Mouse (Mus musculus): ENCODE data around the gene Gucy2g. TPM values are rescaled to one million over a fixed set of nuclear protein-coding genes. Genes with fewer than 3 reads are reported as not detected.

Gucy2g gene
- total RNA-seq, 1 experiment: 0.09 TPM

DNA sequence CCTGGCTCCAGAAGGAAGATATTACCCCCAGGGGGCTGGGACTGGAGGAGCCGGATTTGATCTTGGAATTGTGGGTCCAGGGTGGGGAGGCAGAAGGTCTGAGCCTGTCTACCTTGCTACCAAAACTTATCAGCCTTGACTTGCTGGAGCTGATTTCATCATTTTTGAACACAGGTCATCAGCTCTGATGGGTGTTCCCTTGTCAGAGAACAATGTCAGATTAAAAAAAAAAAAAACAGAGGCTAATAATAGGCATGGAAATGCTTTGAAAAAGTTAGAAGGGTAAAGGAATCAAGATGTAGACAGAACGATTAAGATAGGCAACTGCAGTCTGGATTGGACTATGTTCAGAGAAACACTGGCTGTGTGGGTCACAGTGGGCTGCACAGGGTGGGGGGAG, 49.4 kb downstream of the Gucy2g start:
- H3K27ac ChIP-seq (ENCODE audit: insufficient read depth, low read depth, low read length, poor library complexity, severe bottlenecking): no peak overlapping the region
- in situ Hi-C loops (cut with MboI; ENCODE audit: low sequenced_read_pairs in 2 of 2, unreplicated experiment in 2 of 2): loop anchor here in 1 of 2 experiments (10.0 kb wide), 1 partner anchor 127 kb away; no protein-coding TSS in a partner anchor
- no peak for DNase-seq (ENCODE audit: low read depth, low spot score)
- H3K9me3 ChIP-seq (ENCODE audit: control insufficient read depth, insufficient read depth, low read depth, low read length): no peaks in the 10 kb centered on the region
- no peak overlapping the region for H3K9ac ChIP-seq (ENCODE audit: insufficient read depth, low read depth, low read length, poor library complexity, severe bottlenecking)
- TF ChIP-seq MAFK (IDR thresholded peaks at IDR 0.05; ENCODE audit: insufficient read depth, low read depth, low read length): no peak
- H3K36me3 ChIP-seq (ENCODE audit: control insufficient read depth, insufficient read depth, low read length, poor library complexity, severe bottlenecking): no peaks in the 10 kb centered on the region
- no peak overlapping the region for H3K4me3 ChIP-seq (ENCODE audit: insufficient read depth in 1 of 2, low read depth in 1 of 2, low read length in 2 of 2, poor library complexity in 1 of 2, severe bottlenecking in 1 of 2)
- no peaks in the 10 kb centered on the region for H3K4me1 ChIP-seq (ENCODE audit: control insufficient read depth in 2 of 2, insufficient read depth in 2 of 2, low read length in 2 of 2, poor library complexity in 1 of 2)

DNA sequence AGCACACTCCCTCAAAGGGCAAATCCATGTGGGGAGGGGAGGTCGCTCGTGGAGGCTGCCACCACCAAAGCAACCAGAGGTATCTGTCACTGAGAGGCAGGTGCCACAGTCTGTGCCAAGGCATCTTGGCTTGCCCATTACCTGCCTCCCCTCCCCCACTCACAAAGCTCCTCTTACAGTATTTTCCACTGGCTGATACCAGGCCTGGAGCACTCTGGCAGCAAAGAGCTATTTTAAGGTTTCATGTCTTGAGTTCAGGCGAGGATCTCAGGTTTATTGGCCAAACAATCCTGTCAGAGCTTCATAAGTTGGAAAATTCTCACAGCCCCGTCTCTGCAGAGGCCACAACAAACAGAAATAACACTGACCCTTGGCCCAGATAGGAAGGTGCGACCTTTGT, 51.0 kb downstream of the Gucy2g start:
- Histone ChIP-seq H3K4me1 (ENCODE audit: control insufficient read depth in 2 of 2, insufficient read depth in 2 of 2, low read length in 2 of 2, poor library complexity in 1 of 2) (no peaks in the 10 kb centered on the region), H3K27ac (ENCODE audit: insufficient read depth, low read depth, low read length, poor library complexity, severe bottlenecking) (no peak overlapping the region), H3K4me3 (ENCODE audit: insufficient read depth in 1 of 2, low read depth in 1 of 2, low read length in 2 of 2, poor library complexity in 1 of 2, severe bottlenecking in 1 of 2) (no peak overlapping the region), H3K36me3 (ENCODE audit: control insufficient read depth, insufficient read depth, low read length, poor library complexity, severe bottlenecking) (no peaks in the 10 kb centered on the region), H3K9ac (ENCODE audit: insufficient read depth, low read depth, low read length, poor library complexity, severe bottlenecking) (no peak overlapping the region), H3K9me3 (ENCODE audit: control insufficient read depth, insufficient read depth, low read depth, low read length) (no peaks in the 10 kb centered on the region)
- no peak for DNase-seq (ENCODE audit: low read depth, low spot score)
- TF ChIP-seq MAFK (IDR thresholded peaks at IDR 0.05; ENCODE audit: insufficient read depth, low read depth, low read length) (no peak), ZC3H11A (IDR thresholded peaks at IDR 0.05; ENCODE audit: borderline replicate concordance, low read depth, low read length) (no peak)
- in situ Hi-C loops (cut with MboI; ENCODE audit: low sequenced_read_pairs in 2 of 2, unreplicated experiment in 2 of 2): loop anchor here in 1 of 2 experiments (10.0 kb wide), 1 partner anchor 125 kb away; no protein-coding TSS in a partner anchor

DNA sequence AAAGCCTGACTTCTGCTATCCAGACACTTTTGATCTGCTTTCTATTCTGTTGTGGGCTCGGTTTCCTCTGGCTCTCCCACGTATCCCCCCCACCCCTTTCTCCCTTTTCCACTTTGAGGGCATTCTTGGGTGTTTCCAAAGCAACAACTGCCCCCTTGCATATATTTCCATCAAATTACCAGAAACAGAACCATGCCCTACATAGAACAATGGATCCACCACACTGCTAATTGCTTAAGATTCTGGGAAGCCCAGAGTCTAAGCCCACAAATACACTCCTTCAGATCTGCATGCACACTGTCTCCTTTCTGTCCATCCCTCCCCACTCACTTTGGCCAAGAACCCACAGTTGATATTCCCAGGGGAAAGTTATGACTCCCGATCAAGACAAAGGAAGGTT, 55.4 kb downstream of the Gucy2g start:
- Histone ChIP-seq H3K27ac (ENCODE audit: insufficient read depth, low read depth, low read length, poor library complexity, severe bottlenecking) (no peak overlapping the region), H3K4me1 (ENCODE audit: control insufficient read depth in 2 of 2, insufficient read depth in 2 of 2, low read length in 2 of 2, poor library complexity in 1 of 2) (no peaks in the 10 kb centered on the region), H3K9me3 (ENCODE audit: control insufficient read depth, insufficient read depth, low read depth, low read length) (no peaks in the 10 kb centered on the region), H3K36me3 (ENCODE audit: control insufficient read depth, insufficient read depth, low read length, poor library complexity, severe bottlenecking) (no peaks in the 10 kb centered on the region), H3K4me3 (ENCODE audit: insufficient read depth in 1 of 2, low read depth in 1 of 2, low read length in 2 of 2, poor library complexity in 1 of 2, severe bottlenecking in 1 of 2) (no peak overlapping the region), H3K9ac (ENCODE audit: insufficient read depth, low read depth, low read length, poor library complexity, severe bottlenecking) (no peak overlapping the region)
- TF ChIP-seq MAFK (IDR thresholded peaks at IDR 0.05; ENCODE audit: insufficient read depth, low read depth, low read length): no peak
- no peak for TF ChIP-seq ZNF384 (IDR thresholded peaks at IDR 0.05; ENCODE audit: low read depth, low read length)
- TF ChIP-seq ZC3H11A (IDR thresholded peaks at IDR 0.05; ENCODE audit: borderline replicate concordance, low read depth, low read length): no peak
- TF ChIP-seq HCFC1 (IDR thresholded peaks at IDR 0.05; ENCODE audit: borderline replicate concordance, insufficient read depth, low read length): no peak
- no peak for TF ChIP-seq CHD2 (IDR thresholded peaks at IDR 0.05; ENCODE audit: low read depth, low read length)
- in situ Hi-C loops (cut with MboI; ENCODE audit: low sequenced_read_pairs in 2 of 2, unreplicated experiment in 2 of 2): no loop called here
- no peak for DNase-seq (ENCODE audit: low read depth, low spot score)

DNA sequence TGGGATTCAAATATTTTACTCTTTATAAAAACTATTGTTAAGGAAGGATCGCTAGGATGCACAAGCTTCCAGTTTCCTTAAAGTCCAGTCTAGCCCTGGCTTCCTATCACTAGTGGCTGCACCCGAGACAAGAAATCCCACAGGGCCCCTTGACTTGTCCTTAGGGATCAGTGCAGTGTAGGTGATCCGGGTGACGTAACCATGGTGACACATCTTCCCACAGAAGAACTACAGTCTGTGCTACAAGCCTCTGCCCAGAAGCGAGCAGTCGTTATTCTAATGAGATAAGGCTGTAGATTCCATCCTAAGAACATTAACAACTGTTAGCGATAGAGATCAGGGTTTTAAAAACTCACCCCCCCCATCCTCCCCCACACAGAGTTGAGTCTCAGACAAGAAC, 56.0 kb downstream of the Gucy2g start:
- TF ChIP-seq ZNF384 (IDR thresholded peaks at IDR 0.05; ENCODE audit: low read depth, low read length): no peak
- no peak for TF ChIP-seq ZC3H11A (IDR thresholded peaks at IDR 0.05; ENCODE audit: borderline replicate concordance, low read depth, low read length)
- TF ChIP-seq HCFC1 (IDR thresholded peaks at IDR 0.05; ENCODE audit: borderline replicate concordance, insufficient read depth, low read length): no peak
- no peak for TF ChIP-seq CHD2 (IDR thresholded peaks at IDR 0.05; ENCODE audit: low read depth, low read length)
- no peak for TF ChIP-seq MAFK (IDR thresholded peaks at IDR 0.05; ENCODE audit: insufficient read depth, low read depth, low read length)
- Histone ChIP-seq H3K4me1 (ENCODE audit: control insufficient read depth in 2 of 2, insufficient read depth in 2 of 2, low read length in 2 of 2, poor library complexity in 1 of 2) (no peaks in the 10 kb centered on the region), H3K27ac (ENCODE audit: insufficient read depth, low read depth, low read length, poor library complexity, severe bottlenecking) (no peak overlapping the region), H3K36me3 (ENCODE audit: control insufficient read depth, insufficient read depth, low read length, poor library complexity, severe bottlenecking) (no peaks in the 10 kb centered on the region), H3K9ac (ENCODE audit: insufficient read depth, low read depth, low read length, poor library complexity, severe bottlenecking) (no peak overlapping the region), H3K4me3 (ENCODE audit: insufficient read depth in 1 of 2, low read depth in 1 of 2, low read length in 2 of 2, poor library complexity in 1 of 2, severe bottlenecking in 1 of 2) (no peak overlapping the region), H3K9me3 (ENCODE audit: control insufficient read depth, insufficient read depth, low read depth, low read length) (no peaks in the 10 kb centered on the region)
- no peak for DNase-seq (ENCODE audit: low read depth, low spot score)
- in situ Hi-C loops (cut with MboI; ENCODE audit: low sequenced_read_pairs in 2 of 2, unreplicated experiment in 2 of 2): no loop called here

DNA sequence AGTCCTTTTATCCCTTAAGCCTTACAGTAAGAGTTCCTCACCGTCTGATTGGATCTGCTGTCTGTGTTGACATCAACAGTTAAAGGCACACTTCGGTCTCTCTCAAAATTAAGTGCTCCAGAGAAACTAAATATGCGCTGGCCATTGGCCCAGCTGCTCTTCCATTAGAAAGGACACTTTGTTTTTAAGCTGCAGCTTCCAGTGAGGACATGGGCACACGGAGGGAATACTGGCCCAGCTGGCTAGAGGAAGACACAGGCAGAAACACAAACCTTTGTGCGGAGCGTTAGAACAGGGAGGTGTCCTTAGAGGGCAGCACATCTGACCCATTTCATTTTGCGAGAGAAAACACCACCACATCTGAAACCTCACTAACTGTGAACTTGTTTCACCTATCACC, 56.6 kb downstream of the Gucy2g start:
- no peak overlapping the region for H3K4me3 ChIP-seq (ENCODE audit: insufficient read depth in 1 of 2, low read depth in 1 of 2, low read length in 2 of 2, poor library complexity in 1 of 2, severe bottlenecking in 1 of 2)
- no peak overlapping the region for H3K27ac ChIP-seq (ENCODE audit: insufficient read depth, low read depth, low read length, poor library complexity, severe bottlenecking)
- H3K4me1 ChIP-seq (ENCODE audit: control insufficient read depth in 2 of 2, insufficient read depth in 2 of 2, low read length in 2 of 2, poor library complexity in 1 of 2): no peaks in the 10 kb centered on the region
- TF ChIP-seq MAFK (IDR thresholded peaks at IDR 0.05; ENCODE audit: insufficient read depth, low read depth, low read length) (no peak), HCFC1 (IDR thresholded peaks at IDR 0.05; ENCODE audit: borderline replicate concordance, insufficient read depth, low read length) (no peak), CHD2 (IDR thresholded peaks at IDR 0.05; ENCODE audit: low read depth, low read length) (no peak), ZC3H11A (IDR thresholded peaks at IDR 0.05; ENCODE audit: borderline replicate concordance, low read depth, low read length) (no peak), ZNF384 (IDR thresholded peaks at IDR 0.05; ENCODE audit: low read depth, low read length) (no peak)
- H3K36me3 ChIP-seq (ENCODE audit: control insufficient read depth, insufficient read depth, low read length, poor library complexity, severe bottlenecking): no peaks in the 10 kb centered on the region
- no peak overlapping the region for H3K9ac ChIP-seq (ENCODE audit: insufficient read depth, low read depth, low read length, poor library complexity, severe bottlenecking)
- DNase-seq (ENCODE audit: low read depth, low spot score): no peak
- no peaks in the 10 kb centered on the region for H3K9me3 ChIP-seq (ENCODE audit: control insufficient read depth, insufficient read depth, low read depth, low read length)
- in situ Hi-C loops (cut with MboI; ENCODE audit: low sequenced_read_pairs in 2 of 2, unreplicated experiment in 2 of 2): no loop called here
